Mouse (Mus musculus) adrenal gland, adult 2 months (tissue): ENCODE measurements around the gene Vmn2r63. TPM values are rescaled to one million over a fixed set of nuclear protein-coding genes. Genes with fewer than 3 reads are reported as not detected.
"Not testable (repeated sequence)": the region's sequence is repeated elsewhere in the genome, so short reads cannot be mapped to it uniquely, and the experiment has no call there.

Experiments used
- DNase-seq: peaks from one replicate; pipeline ENCODE4 v3.0.0; 2021
- long read RNA-seq: library from polyadenylated mRNA; stranded (forward); transcript quantifications from one replicate; pipeline ENCODE4 v2.0.0, GENCODE M21; 2021
- microRNA-seq, 2 experiments: library from miRNA; unstranded; fragments of <30 nt; microRNA quantifications; one replicate each; pipeline ENCODE4 v1.2.0; 2021
- polyA plus RNA-seq: library from polyadenylated mRNA; depleted of rRNA; stranded (reverse); fragments of >200 nt; gene quantifications from 2 replicates; pipeline ENCODE4 v1.2.3, GENCODE M21; 2012; rRNA removed
- total RNA-seq, 2 experiments: library from RNA; stranded (reverse); gene quantifications; 2 replicates each; pipeline ENCODE4 v1.2.3; 2021

The Vmn2r63 gene
- total RNA-seq (not detected), polyA plus RNA-seq (not detected in 2 replicates)
- long read RNA-seq: 0 reads

DNA sequence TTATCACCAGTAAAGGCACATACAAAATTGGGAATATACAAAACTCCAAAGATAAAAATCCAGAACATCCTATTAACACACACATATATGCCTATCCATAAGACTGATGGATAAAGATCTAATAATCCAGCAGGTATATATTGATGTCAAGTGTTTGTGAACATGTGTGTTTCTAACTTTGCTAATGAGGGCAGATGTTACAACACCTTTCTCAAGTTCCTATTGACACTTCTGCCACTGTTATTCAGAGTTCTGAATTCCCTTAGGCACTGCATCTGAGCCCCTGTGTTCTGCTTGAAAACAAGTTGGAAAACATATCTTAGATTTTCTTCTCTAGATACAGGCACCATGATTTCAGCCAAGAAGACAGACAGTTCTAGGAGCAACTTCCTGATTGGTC is at the start of gene Vmn2r63:
TSS of gene Vmn2r63 (minus strand) at position 101 of the 400 bp plus-strand sequence.
- not testable (repeated sequence) for DNase-seq

DNA sequence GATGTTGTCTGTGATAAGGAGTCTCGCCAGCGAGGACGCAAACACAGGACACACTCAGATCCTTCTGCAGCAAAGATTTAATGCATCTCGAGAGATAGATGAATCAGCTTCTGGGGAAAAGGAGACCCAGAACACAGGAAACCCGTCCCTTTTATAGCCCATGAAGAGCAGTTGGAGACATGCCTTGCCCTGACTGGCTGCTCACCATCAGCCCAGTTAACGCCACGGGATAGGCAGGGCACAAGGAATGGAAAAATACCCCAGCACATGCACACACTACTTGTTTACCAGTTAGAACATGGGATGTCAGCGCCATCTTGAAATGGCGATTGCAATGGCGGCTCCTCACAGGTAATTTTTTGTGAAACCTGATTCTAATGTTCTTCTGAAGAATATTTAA is 47.1 kb upstream of the Vmn2r63 start:
- no peak for DNase-seq

- no peak for DNase-seq
Measured at GRCm38 (mm10) chr7:42980098-42980497, 46.5 kb upstream of the Vmn2r63 start.

DNA sequence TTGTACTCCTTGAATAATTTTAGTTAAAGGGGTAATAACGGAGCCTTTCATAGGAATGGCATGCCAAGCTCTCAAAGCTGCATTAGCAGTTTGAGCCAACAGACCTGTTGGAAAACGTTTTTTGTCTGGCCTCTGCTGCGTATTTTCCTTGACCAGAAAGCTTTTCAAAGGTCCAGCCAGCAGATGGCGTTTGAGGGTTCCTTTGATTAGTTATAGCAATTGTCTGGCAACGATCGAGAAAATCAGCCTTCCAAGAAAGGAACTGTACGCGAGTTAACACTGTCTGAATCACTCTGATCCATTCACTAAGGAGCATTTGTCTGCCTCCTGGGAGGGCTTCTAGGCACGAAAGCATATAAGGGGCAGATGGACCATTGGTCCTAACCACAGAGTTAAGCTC is 31.6 kb upstream of the Vmn2r63 start:
- no peak for DNase-seq

DNA sequence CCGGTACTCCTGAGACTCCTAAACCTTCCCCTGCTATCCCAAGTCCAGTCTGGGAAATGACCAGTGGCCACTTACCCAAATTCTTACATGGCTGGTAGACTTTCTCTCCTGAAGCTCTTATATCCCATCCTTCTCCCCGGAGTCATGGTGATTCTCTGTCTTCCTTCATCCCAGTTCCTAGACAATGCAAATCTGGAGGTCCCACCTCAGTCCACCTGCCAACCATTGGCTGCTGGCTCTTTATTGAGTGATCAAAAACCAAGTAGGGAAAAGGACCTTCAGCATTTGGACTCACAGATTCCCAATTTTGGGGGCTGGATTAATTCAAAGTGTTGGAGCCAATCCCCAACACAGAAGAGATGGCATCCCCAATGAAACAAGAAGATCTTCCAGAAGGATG is 35.6 kb downstream of the Vmn2r63 start:
- not testable (repeated sequence) for DNase-seq

GRCm38 (mm10) chr7:42878090-42878489 is 55.5 kb downstream of the Vmn2r63 start:
- no peak for DNase-seq

GRCm38 (mm10) chr7:42866801-42867458 is 66.7 kb downstream of the Vmn2r63 start, which contains the start of gene Gm2381:
Gm2381 (minus strand) TSS chr7:42867234.
- not testable (repeated sequence) for DNase-seq

Small RNA genes within 50 kb of the gene (microRNA-seq; reads per million reads assigned to microRNA genes)
- gene Gm23256: 0 reads per million in 2 experiments

Other genes starting within 250 kb of the Vmn2r63 start
- gene Zfp975, start 241.1 kb downstream of the Vmn2r63 start, total RNA-seq: 1 to 10 TPM; 4.4 to 4.7 TPM
- gene Zfp975, start 241.1 kb downstream of the Vmn2r63 start, polyA plus RNA-seq: 0.10 and 0.11 TPM in 2 replicates
- gene Gm17067, start 206.8 kb downstream of the Vmn2r63 start, total RNA-seq: under 1 TPM; 0.17 to 0.26 TPM
- not detected in 2 replicates for gene Gm17067, start 206.8 kb downstream of the Vmn2r63 start, polyA plus RNA-seq
- gene Vmn2r62, start 140.3 kb downstream of the Vmn2r63 start, total RNA-seq: not detected
- not detected in 2 replicates for gene Vmn2r62, start 140.3 kb downstream of the Vmn2r63 start, polyA plus RNA-seq
- under 1 TPM; 0.09 to 0.17 TPM for gene Gm2381, start 66.6 kb downstream of the Vmn2r63 start, total RNA-seq
- not detected in 2 replicates for gene Gm2381, start 66.6 kb downstream of the Vmn2r63 start, polyA plus RNA-seq
- gene Gm9268, start 84.9 kb upstream of the Vmn2r63 start, total RNA-seq: not detected
- gene Gm9268, start 84.9 kb upstream of the Vmn2r63 start, polyA plus RNA-seq: not detected in 2 replicates
- not detected for gene Zfp936, start 180.4 kb upstream of the Vmn2r63 start, total RNA-seq
- not detected in 2 replicates for gene Zfp936, start 180.4 kb upstream of the Vmn2r63 start, polyA plus RNA-seq